Mouse (Mus musculus) mesoderm, embryonic 11.5 days (tissue): ENCODE measurements around the gene Sectm1b.

Experiments used
- DNase-seq: peaks from one replicate; pipeline ENCODE4 v3.0.0-alpha.2; 2012; ENCODE audit warnings: low read depth, low spot score

Sectm1b gene

DNA sequence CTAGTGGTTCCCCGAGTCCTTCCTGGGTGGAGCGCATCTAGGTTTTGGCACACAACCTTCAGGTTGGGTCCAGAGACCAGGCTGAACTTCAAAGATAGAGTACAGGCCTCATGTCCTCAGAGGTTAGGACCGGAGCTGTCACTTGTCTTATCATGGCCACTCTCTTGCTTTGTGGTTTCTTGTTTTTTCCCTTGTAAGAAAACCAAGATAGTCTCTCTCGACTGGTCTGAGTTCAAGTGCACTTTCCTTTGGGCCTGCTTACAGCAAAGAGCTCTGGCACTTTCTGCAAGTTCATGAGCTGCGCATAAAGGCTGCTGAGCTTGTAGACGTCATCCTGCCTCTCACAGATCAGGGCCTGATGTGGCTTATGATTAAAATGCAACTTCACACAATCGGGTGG lies 36.1 kb downstream of the Sectm1b start:
- no peak for DNase-seq

DNA sequence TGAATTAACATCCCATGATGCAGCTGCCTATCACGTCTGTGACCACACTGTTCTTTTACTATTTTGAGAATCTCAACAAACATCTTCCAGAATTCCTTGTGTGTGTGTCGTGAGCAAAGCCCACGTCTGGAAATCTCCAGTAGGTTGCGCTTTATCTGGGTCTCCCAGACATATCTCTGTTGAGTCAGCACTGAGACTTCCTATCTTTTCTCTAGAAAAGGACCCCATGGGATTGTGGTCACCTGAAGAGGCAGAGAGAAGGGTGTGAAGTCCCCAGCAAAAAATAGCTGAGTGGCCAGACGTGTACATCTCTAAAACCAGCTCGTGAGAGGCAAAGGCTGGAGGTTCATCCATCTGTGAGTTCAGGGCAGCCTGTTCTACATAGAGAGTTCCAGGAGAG lies 39.2 kb downstream of the Sectm1b start:
- DNase-seq: no peak

DNA sequence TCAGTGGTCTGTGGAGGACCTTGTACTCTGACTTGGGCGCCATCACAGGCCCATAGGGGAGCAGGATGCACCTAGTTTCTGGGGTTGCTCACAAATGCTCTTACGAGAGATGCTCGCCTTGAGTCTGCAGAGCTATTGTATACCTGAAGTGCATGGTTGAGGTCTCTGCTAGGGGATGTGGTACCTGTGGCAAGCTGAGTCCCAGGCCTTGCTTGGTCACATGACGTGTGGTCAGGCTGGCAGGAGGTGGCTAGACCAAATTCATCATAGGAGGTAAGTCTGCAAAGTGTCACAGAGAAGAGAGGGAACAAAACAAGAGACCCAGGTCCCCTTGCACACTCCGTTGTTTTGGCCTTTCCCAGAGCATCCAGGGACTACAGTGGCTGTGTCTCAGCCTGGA lies 43.9 kb downstream of the Sectm1b start:
- no peak for DNase-seq

DNA sequence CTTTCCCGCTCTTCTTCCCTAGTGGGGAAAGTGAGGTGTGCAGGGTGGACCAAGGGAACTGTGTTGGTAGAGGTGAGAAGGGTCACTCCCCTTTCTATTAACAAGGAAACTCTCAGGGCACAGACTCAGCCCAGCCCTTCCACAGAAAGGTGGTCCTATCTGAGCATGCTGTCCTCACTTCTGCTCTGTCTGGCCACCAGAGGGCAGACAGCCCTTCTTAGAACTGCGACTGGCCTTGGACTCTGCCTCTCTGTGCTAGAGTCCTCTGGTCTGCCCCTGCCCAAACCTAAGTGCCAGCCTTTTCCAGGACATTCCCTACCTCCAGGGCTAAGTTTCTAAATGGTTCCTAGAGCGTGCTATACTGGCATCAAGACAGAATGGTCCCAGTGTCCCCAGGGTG lies 45.7 kb downstream of the Sectm1b start:
- peak; percentile 68 for DNase-seq

DNA sequence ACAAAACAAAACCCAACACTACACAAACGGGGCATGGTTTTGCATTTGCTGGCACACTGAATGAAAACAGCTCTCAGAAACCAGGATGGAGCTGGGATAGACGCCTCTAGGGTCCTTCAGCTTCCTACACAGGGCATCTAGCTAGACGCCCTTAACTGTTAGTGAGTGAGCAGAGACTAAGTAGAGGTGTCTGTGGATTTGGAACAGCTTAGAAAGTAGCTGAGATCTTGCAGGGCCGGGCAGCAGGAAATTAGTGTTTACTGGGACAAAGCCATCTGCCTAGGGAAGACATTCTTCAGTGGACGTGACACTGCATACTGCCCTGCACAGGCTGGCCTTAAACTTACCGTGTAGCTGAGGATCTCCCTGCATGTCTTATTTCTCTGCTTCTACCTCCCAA lies 47.9 kb downstream of the Sectm1b start:
- DNase-seq: no peak

DNA sequence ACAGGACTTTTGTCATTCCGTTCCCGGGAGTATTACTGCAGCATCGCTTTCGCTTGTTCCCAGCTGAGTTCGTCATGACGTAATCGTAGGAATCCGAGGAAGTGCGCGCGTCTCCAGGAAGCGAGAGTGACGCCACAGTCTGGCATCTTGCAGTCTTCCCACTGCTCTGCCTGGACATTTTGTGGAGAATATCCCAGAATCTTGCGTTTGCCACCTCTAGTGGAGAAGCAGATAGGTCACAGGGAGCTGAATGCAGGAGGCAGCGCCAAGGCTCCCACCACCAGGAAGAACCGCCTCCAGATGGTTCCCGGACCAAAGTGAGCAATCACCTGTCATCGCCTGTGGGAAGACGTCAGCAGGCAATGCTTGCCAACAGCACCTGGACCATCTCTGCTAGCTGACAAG lies 48.5 kb downstream of the Sectm1b start:
- peak; percentile 34 for DNase-seq

DNA sequence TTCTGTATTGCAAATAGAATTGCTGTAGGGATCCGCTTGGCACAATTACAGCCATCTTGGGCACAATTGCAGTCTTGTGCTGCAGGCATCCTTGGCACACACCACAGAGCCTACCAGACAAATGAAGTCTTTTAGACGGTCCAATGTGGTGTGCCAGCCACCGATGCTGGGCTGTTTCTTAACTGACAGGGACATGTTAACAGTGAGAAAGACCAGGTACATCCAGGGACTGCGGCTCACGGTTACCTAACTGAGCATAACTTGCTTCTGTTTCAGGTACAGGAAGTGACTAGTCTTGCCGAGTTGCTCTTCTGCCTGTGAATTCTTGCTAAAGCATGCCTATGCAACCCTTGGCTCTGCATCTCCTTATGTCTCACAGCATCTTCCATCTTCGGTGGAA lies 49.7 kb downstream of the Sectm1b start:
- no peak for DNase-seq

DNA sequence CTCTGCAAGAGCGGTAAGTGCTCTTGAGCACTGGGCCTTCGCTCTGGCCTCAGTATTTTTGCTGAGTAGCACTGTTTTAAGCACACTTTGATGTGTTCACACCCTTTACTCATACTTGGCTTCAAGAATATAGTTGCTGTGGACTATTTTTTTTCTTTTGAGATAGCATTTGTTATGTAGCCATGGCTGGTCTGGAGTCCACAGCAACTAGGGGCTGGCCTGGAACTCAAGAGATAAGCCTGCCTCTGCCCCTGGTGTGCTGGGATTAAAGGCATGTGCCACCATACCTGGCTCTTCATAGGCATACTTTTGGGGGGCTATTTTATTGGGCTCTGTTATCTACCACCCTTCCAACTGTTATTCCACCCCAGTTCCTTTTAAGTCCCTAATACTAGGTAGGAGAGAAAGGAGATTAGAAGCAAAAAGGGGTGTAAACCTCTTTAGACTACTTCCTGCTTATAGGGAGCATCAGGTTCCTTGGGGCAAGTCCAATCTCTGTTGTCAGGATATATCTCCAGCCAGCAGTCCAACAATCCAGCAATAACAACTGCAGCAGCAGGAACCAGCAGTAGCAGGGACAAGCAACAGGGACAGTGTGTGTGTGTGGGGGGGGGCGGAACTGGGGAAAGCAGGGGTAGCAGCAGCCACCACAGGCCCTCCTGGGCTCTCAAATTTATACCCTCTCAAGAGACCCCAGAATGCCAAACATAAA lies 53.2 kb downstream of the Sectm1b start:
- DNase-seq: no peak

DNA sequence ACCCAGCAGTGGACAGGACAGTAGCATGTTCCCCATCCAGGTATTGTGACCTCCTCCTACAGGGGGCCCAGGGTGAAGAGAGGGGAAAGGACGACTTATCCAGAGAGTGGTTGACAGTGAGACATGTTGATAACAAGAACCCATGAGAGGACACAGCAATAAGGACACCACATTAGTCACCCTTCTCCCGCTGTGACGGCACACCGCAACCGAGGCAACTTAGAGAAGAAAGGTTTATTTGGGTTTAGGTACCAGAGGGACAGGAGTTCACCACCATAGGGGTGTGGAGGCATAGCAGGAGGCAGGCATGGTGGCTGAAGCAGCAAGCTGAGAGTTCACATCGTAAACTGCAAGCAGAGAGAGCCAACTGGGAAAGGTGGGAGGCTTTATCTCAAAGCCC lies 57.2 kb downstream of the Sectm1b start:
- DNase-seq: no peak

DNA sequence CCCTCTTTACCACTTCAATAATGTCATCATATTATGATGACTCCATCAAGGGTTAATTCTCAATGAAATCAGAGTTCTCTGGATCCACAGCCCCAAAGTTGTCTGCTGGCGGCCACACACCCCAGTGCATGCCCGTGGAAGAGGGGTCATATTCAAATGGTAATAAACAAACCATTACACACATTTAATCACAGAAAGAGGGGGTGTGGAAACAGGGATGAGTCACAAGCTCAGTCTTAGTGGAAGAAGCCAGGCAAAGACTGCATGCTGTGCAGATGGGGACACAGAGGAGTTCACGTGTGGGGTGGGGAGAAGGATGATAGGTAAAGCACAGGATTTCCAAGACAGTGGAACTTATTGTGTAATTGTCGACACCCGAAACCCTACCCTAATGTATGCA lies 59.1 kb downstream of the Sectm1b start:
- no peak for DNase-seq
